Mouse (Mus musculus) kidney, adult 2 months (tissue): Measurements from ENCODE around the gene Cyp26b1.

ENCODE experiments used
- CTCF ChIP-seq: fragments of 200-500 bp; conservative IDR thresholded peaks from 2 replicates; pipeline ENCODE4 v1.5.1; 2011; ENCODE audit warnings: low read depth, mild to moderate bottlenecking, control low read depth, low read length, moderate library complexity, mixed read lengths; ENCODE audit not compliant: insufficient read depth, insufficient read length
- POLR2A ChIP-seq: fragments of 200-500 bp; IDR thresholded peaks from one replicate; pipeline ENCODE4 v1.6.1; 2011; ENCODE audit warnings: low read depth, low read length, control low read depth

- TF ChIP-seq POLR2A (no peak), CTCF (no peak)
Observed at GRCm38 (mm10) chr6:84638206-84638605, 44.5 kb upstream of the Cyp26b1 start.
